Mouse (Mus musculus) neural tube, embryonic 11.5 days (tissue): ENCODE measurements around the gene Zfp362. TPM values are rescaled to one million over a fixed set of nuclear protein-coding genes. Genes with fewer than 3 reads are reported as not detected.

Experiments used
- ATAC-seq: fragments of 200-750 bp; cut with Nextera tagmentation; 2 replicates; pipeline ENCODE4 v1.8.0; 2017; ENCODE audit warnings: moderate number of reproducible peaks, mild to moderate bottlenecking, moderate TSS enrichment, moderate library complexity; ENCODE audit not compliant: insufficient read depth, low FRiP score, low TSS enrichment
- DNase-seq: peaks from one replicate; pipeline ENCODE4 v3.0.0-alpha.2; 2015; ENCODE audit warnings: low spot score
- H3K27ac ChIP-seq: fragments of 300-500 bp; sonication (generic); 2 replicates; pipeline ENCODE4 v1.5.1; 2014; ENCODE audit warnings: low read depth, mild to moderate bottlenecking, low read length
- H3K27me3 ChIP-seq: fragments of 300-500 bp; sonication (generic); 2 replicates; pipeline ENCODE4 v1.6.1; 2014; ENCODE audit warnings: mild to moderate bottlenecking, low read length, mixed read lengths; ENCODE audit not compliant: control insufficient read depth, insufficient read depth
- H3K36me3 ChIP-seq: fragments of 300-500 bp; sonication (generic); 2 replicates; pipeline ENCODE4 v1.6.1; 2014; ENCODE audit warnings: mild to moderate bottlenecking, low read length, moderate library complexity, mixed read lengths; ENCODE audit not compliant: control insufficient read depth, insufficient read depth
- H3K4me1 ChIP-seq: fragments of 300-500 bp; sonication (generic); 2 replicates; pipeline ENCODE4 v1.6.1; 2014; ENCODE audit warnings: low read length, mixed read lengths; ENCODE audit not compliant: control insufficient read depth, insufficient read depth
- H3K4me2 ChIP-seq: fragments of 300-500 bp; sonication (generic); 2 replicates; pipeline ENCODE4 v1.6.1; 2014; ENCODE audit warnings: low read depth, mild to moderate bottlenecking, moderate library complexity
- H3K4me3 ChIP-seq: fragments of 300-500 bp; sonication (generic); 2 replicates; pipeline ENCODE4 v1.5.1; 2014; ENCODE audit warnings: low read depth, low read length
- H3K9ac ChIP-seq: fragments of 300-500 bp; sonication (generic); 2 replicates; pipeline ENCODE4 v1.6.1; 2014; ENCODE audit warnings: mild to moderate bottlenecking, low read length
- H3K9me3 ChIP-seq: fragments of 300-500 bp; sonication (generic); 2 replicates; pipeline ENCODE4 v1.6.1; 2016; ENCODE audit warnings: low read length; ENCODE audit not compliant: control insufficient read depth
- WGBS: fragments of 180-500 bp; shearing (Covaris S2); extraction: QIAGEN DNeasy Blood & Tissue Kit; methylation state at CpG from one replicate; pipeline ENCODE4 v1.1.7; 2014; 5-methylcytosine and 5-hydroxymethylcytosine counted together
- polyA plus RNA-seq: library from polyadenylated mRNA; unstranded; fragments of >200 nt; fragmentation: Nextera tagmentation; extraction: Ambion mirVana; gene quantifications from 2 replicates; pipeline ENCODE4 v1.2.1, GENCODE M21; 2014

Gene Zfp362
- polyA plus RNA-seq, result 46.6 and 50.1 TPM in 2 replicates

- Histone ChIP-seq H3K4me1 (peaks cover 25% of the 10 kb centered on the region), H3K9ac (peak within 1 kb of the TSS; percentile 99), H3K9me3 (no peaks in the 10 kb centered on the region), H3K4me2 (peak within 1 kb of the TSS; percentile 98), H3K4me3 (peak within 1 kb of the TSS; percentile 99), H3K27me3 (no peaks in the 10 kb centered on the region), H3K27ac (peak within 1 kb of the TSS; percentile 100), H3K36me3 (no peaks in the 10 kb centered on the region)
- DNase-seq (peak; percentile 78), ATAC-seq (peak; percentile 71)
- WGBS, result under 1% methylated on average over 31 of the region's 111 CpGs
Observed at GRCm38 (mm10) chr4:128806043-128806826, at the start of gene Zfp362. Zfp362 (minus strand) TSS chr4:128806045.

DNA sequence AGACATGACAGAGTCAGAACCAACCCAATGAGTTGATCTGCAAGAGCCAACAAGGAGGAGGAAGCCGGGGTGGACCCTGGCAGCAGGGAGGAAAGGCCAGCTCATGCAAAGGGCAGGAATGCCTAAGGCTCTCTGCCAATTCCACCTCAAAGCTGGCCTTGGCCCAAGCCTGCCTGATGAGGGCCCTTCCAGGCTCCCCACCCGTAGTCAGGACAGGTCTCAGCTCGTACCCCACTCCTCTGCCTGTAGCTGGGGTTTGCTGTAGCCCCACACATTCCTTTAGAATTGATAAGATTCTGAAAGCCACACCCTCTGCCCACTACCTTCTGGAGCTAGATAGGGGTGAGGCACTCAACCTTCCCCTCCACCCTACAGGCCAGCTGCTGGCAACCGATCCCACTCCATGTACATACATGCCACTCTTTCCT is 49.8 kb upstream of the Zfp362 start:
- 89% methylated on average over 4 of the region's 4 CpGs for WGBS
- Histone ChIP-seq H3K27me3 (no peaks in the 10 kb centered on the region), H3K4me2 (no peak overlapping the region), H3K4me3 (no peak overlapping the region), H3K27ac (no peak overlapping the region), H3K4me1 (no peaks in the 10 kb centered on the region), H3K9ac (no peak overlapping the region), H3K9me3 (no peaks in the 10 kb centered on the region), H3K36me3 (no peaks in the 10 kb centered on the region)
- no peak for ATAC-seq
- no peak for DNase-seq

GRCm38 (mm10) chr4:128853117-128853516 is 47.3 kb upstream of the Zfp362 start:
- H3K4me3 ChIP-seq, result no peak overlapping the region
- no peaks in the 10 kb centered on the region for H3K9me3 ChIP-seq
- no peak overlapping the region for H3K4me2 ChIP-seq
- ATAC-seq, result no peak
- H3K27me3 ChIP-seq, result no peaks in the 10 kb centered on the region
- no peaks in the 10 kb centered on the region for H3K36me3 ChIP-seq
- no peak overlapping the region for H3K9ac ChIP-seq
- WGBS, result 87% methylated on average over 11 of the region's 11 CpGs
- no peaks in the 10 kb centered on the region for H3K4me1 ChIP-seq
- H3K27ac ChIP-seq, result no peak overlapping the region
- DNase-seq, result no peak

DNA sequence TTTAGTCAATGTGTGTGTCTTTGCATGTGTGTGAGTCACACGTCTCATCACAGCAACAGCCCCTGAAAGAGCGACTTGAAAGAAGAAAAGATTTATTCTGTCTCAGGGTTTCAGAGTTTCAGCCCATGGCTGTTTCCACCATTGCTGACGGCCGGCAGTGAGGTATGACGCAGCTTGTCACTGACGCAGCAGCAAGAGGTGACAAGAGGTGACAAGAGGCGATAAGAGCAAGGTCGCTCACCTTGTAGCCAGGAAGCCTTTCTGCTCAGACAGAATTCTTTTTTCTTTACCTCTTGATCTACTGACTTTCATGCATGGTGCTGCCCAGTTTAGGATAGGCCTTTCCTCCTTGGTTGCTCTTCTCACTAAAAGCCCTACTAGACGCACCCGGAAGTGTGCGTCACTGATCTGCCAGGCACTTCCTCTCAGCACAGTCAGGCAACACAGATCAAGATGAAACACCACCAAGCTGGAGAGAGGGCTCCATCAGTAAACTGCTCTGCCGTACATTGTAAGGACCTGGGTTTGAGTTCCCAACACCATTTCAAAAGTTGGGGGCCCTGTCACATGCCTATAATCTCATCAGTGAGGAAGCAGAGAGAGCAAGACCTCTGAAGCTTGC is 46.5 kb upstream of the Zfp362 start:
- Histone ChIP-seq H3K9ac (no peak overlapping the region), H3K4me1 (no peaks in the 10 kb centered on the region), H3K36me3 (no peaks in the 10 kb centered on the region), H3K27me3 (no peaks in the 10 kb centered on the region), H3K4me2 (no peak overlapping the region), H3K4me3 (no peak overlapping the region), H3K27ac (no peak overlapping the region), H3K9me3 (no peaks in the 10 kb centered on the region)
- ATAC-seq, result no peak
- no peak for DNase-seq
- WGBS, result 92% methylated on average over 12 of the region's 12 CpGs

DNA sequence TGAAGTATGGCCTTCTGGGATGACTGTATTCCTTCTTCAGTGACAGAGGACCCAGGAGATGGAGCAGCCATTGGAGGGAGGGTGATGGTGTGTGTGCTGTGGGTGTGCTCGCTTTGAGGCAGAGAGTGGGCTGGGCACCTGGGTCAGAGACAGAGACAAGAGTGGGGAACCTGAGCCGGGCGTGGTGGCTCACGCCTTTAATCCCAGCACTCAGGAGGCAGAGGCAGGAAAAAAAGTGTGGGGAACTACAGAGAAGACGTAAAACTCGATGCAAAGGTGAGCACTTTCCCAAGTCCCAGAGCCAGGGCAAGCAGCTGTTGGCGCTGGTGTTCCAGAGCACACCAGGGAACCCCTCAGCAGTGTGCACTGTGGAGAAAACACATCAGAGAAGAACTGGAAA is 43.8 kb upstream of the Zfp362 start:
- WGBS, result 83% methylated on average over 7 of the region's 7 CpGs
- Histone ChIP-seq H3K4me3 (no peak overlapping the region), H3K4me1 (no peaks in the 10 kb centered on the region), H3K9ac (no peak overlapping the region), H3K9me3 (no peaks in the 10 kb centered on the region), H3K27ac (no peak overlapping the region), H3K4me2 (no peak overlapping the region), H3K36me3 (no peaks in the 10 kb centered on the region), H3K27me3 (no peaks in the 10 kb centered on the region)
- ATAC-seq, result no peak
- DNase-seq, result no peak

- no peaks in the 10 kb centered on the region for H3K27me3 ChIP-seq
- H3K36me3 ChIP-seq, result no peaks in the 10 kb centered on the region
- no peak overlapping the region for H3K27ac ChIP-seq
- H3K4me3 ChIP-seq, result no peak overlapping the region
- H3K9me3 ChIP-seq, result no peaks in the 10 kb centered on the region
- ATAC-seq, result no peak
- H3K4me2 ChIP-seq, result no peak overlapping the region
- no peak for DNase-seq
- 91% methylated on average over 3 of the region's 3 CpGs for WGBS
- no peak overlapping the region for H3K9ac ChIP-seq
- no peaks in the 10 kb centered on the region for H3K4me1 ChIP-seq
Observed at GRCm38 (mm10) chr4:128848961-128849360, 43.1 kb upstream of the Zfp362 start.

- H3K9me3 ChIP-seq, result no peaks in the 10 kb centered on the region
- no peaks in the 10 kb centered on the region for H3K4me1 ChIP-seq
- DNase-seq (no peak), ATAC-seq (no peak)
- H3K27ac ChIP-seq, result no peak overlapping the region
- no peaks in the 10 kb centered on the region for H3K27me3 ChIP-seq
- no peak overlapping the region for H3K4me3 ChIP-seq
- H3K4me2 ChIP-seq, result no peak overlapping the region
- H3K9ac ChIP-seq, result no peak overlapping the region
- WGBS, result 79% methylated on average over 12 of the region's 12 CpGs
- H3K36me3 ChIP-seq, result no peaks in the 10 kb centered on the region
Observed at GRCm38 (mm10) chr4:128845367-128845973, 39.6 kb upstream of the Zfp362 start.

DNA sequence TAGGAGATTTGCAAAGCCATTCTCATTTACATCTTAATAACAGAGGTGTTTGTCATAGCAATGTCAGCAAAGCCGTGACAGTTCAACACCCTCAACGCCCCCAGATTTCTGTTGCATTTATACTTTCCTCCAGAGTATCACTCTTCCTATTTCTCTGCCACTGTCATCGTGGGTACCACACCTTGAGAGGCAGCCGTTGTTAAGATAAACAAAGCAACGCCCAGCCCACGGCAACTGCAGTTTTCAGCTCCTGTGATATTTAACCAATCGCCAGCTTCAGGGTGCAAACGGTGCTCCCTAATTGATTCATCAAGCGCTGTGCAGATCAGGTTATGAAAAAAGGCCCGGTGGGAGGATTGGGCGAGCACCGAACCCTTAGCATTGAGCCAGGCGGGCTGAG is 38.7 kb upstream of the Zfp362 start:
- H3K4me1 ChIP-seq, result peaks cover 3% of the 10 kb centered on the region; the same call in 1 of the 2 replicates
- no peaks in the 10 kb centered on the region for H3K27me3 ChIP-seq
- ATAC-seq, result no peak
- no peak overlapping the region for H3K9ac ChIP-seq
- no peaks in the 10 kb centered on the region for H3K9me3 ChIP-seq
- no peak overlapping the region for H3K4me2 ChIP-seq
- no peak overlapping the region for H3K4me3 ChIP-seq
- no peak for DNase-seq
- H3K27ac ChIP-seq, result no peak overlapping the region
- H3K36me3 ChIP-seq, result no peaks in the 10 kb centered on the region
- WGBS, result 59% methylated on average over 13 of the region's 13 CpGs
